Mouse (Mus musculus): ENCODE data around the gene Tpi1.
"Not testable (repeated sequence)": the region's sequence is repeated elsewhere in the genome, so short reads cannot be mapped to it uniquely, and the experiment has no call there.

Tpi1 gene

DNA sequence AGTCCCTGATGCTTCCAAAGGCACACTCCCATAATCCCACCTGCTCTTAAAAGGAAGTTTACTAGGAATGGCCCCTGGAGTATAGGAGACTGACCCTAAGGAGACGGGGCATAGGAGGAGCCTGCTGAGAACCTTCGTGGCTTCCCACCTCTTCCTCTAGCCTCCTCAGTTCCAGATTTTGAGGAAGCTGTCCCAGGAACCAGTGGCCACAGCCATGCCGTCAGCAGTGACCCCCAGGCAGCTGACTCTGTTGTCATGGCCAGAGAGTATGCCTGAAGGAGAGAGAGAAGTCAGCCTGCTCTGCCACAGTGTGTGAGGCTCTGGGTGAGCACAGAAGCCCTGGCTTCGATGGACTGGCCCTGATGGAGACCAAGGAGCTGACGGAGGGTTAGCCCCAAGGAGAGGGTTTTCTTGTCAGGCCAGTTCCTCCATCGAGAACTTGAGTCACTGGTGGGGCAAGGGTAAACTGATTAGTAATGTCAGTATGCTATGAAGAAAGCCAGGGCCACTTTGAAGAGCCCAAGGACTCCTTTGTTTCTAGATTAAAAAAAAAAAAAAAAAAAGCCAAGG is 20.5 kb upstream of the Tpi1 start:
- intact Hi-C loops (cut with DNase I) = no loop called here

DNA sequence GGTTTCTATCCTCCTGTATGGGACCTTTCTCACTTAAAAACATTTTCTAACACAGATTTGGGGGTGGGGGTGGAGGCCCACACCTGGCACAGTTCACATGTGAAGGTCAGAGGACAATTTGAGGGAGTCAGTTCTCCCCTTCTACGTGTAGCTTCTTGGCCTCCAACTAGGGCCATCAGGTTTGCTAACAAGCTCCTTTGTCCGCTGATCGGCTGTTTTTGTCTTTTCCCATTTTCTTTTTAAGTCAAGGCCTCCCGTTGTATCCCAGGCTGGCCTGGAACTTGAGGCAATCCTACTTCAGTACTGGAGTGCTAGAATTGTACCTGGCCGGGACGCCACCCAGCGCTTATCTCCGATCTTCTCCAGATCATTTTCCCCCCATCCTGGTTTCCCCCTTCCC is 17.6 kb upstream of the Tpi1 start:
- intact Hi-C loops (cut with DNase I) = no loop called here

DNA sequence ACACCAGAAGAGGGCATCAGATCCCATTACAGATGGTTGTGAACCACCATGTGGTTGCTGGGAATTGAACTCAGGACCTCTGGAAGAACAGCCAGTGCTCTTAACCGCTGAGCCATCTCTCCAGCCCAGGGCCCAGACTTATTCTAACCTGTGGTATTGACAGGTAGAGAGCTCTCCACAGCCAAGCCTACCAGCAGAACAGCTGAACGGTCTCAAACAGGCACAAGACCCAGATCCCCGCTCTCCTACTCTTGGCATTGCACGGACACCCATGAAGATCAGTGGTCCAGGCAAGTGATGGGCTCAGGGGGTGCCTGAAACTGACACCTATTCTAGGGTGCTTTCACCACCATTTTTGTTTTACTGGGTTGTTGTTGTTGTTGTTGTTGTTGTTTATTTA is 17.1 kb upstream of the Tpi1 start:
- intact Hi-C loops (cut with DNase I) = not testable (repeated sequence)

DNA sequence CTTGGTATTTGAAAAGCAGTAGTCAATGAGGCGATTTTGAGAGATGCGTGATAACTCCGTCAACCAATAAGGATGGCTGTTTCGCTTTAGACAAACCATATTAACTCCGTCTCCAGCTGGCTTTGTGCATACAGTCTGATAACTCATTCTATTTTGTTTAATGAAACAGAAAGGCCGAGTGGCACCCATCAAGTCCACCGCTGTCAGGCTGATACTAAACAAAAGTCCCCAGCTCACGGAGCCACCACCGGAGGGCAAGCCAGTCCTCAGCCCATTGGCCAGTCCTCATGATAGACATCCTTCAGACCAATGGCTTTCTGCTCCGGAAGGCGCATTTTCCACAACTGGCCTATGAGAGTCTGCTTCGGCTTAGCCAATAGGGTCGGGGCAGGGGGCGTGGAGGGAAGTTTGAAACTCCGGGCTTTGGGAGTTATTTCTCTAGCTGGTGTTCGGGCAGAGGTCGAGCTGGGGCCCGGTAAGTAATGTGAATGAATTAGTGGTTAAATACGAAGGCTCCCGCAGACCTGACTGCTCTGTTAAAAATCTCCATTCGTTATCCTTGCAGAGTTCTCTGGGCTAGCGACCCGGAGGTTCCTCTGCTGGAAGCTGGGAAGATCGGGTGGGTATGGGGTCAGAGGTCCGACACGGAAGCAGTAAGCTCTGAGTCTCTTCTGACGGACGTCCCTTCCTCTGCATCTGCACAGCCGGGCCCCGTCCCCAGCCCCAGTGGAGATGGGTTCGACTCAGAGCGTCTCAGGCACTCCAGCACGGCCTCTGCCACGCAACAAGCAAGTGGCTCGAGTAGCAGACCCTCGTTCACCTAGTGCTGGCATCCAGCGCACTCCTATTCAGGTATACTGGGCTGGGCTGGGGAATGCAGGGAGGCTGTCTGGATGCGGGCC is 16.0 kb upstream of the Tpi1 start:
- intact Hi-C loops (cut with DNase I) = no loop called here

DNA sequence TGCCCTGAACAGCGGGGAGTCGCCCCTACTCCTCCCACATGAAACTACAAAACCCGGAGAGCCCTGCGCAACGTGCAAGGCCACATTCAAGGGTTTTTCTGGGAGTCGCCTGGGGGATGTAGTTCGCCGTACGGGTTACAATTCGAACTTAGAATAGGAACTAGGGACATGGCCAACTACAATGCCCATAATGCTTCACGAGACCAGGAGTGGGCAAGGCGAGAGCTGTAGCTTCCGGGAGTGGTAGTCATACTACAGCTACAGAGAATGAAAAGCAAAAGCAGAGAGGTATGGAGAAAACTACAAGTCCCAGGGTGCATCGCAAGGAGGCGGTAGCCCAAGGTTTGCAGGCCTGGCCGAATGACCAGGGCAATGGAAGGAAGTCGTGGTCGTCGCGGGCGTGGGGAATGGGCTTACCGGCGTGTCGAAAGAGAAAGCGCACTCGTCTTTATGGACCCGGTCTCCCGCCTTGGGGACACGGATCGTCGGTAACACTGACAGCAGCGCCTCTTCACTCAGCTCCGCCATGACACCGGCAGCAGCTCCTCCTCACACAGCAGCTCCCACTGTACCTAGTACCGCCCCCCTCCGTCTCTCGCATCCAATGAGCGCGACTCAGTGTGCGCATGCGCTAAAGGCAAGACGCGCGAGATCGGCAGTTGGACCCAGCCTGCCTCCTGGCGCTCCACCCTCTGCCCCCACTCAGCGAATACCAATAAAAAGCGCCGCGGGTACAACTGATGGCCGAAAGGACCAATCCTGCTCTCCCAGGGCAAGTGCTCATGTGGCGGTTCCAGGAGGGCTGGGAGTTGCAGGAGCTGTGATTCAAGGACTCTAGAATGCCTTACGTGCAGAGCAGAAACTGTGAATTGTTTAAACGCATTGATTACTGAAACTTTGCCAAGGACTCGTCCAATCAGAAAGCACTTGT is 15.0 kb upstream of the Tpi1 start, which contains the start of the genes Usp5 and Cdca3:
TSS of gene Usp5 (minus strand) at position 617 of the 931 bp plus-strand sequence.
TSS of gene Cdca3 (plus strand) at position 680 of the 931 bp plus-strand sequence.
- intact Hi-C loops (cut with DNase I) = no loop called here

DNA sequence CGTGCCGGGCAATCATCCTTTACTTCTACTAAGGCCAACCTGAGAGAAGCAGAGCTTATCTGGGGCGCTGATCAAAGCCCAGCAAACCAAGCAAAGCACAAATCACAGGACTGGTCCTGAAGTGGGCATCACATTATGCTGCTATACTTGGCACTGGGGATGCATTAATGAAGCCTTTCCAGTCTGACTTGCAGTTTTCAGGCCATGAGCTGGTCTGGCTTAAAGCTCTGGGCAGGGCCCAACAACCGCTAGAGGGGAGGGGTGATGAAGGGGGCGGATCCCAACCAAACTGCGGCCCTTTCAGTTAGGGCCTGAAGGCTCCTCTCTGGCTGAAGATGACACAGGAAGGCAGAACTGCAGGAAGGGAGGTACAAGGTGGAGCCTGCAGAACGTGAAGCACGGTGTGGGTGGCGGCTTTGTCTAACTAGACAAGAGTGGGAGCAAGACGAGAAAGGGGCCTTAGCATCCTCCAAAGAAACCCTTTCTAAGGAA is 14.1 kb upstream of the Tpi1 start:
- intact Hi-C loops (cut with DNase I) = no loop called here

DNA sequence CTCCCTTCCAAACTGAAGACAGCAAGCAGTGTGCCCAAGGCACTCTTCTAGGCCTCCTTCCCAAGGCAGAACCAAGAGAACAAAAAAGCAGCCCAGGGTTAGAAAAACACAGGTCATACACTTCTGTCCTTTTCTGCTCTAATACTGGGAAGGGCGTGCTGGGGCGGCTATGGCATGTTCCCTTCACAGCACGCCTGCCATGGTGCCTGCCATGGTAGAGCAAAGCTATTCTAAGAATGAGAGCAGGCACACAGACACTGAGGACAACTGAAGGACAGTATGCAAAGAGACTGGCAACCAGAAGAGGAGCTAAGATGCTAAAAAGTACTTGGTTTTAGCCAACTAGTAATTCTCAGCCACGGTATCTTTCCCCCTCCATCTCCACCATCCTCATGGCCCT is 8.0 kb upstream of the Tpi1 start:
- intact Hi-C loops (cut with DNase I) = no loop called here

DNA sequence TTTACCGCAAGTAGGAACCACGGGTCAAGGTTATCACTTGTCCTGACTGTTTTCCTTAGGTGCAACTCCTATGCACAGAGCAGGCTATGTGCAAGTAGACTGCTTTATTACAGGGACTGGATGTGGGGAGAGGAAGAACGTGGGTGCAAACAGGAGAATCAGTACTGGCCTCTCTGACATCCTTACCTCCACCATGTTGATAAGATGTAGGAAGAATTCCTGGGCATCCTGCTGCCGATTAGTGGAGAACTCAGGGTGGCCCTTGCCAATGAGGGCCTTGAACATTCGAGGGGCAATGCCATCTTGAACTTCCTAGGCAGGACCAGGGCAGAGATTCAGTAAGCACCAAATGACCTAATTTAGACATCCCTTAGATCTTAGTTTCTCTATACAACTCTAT is 6.8 kb upstream of the Tpi1 start:
- intact Hi-C loops (cut with DNase I) = no loop called here

DNA sequence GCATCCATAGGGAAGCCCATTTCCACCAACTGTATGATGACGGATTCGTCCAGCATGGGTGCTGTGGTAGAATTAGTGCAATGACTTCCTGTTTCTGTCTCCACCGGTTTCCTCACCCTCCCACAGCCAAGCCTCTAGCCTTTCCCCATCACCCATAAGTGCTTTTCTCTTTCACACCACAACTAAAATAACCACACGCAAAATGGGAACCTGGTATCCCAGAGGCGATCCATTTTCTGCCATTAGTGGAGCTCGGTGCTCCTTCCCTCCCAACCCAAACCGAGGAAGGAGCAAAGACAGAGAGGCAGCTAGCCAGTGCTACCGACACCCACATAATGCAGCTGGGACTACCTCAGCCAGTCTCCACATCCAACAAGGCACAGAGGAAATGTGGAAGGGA is 3.9 kb upstream of the Tpi1 start:
- intact Hi-C loops (cut with DNase I) = no loop called here

DNA sequence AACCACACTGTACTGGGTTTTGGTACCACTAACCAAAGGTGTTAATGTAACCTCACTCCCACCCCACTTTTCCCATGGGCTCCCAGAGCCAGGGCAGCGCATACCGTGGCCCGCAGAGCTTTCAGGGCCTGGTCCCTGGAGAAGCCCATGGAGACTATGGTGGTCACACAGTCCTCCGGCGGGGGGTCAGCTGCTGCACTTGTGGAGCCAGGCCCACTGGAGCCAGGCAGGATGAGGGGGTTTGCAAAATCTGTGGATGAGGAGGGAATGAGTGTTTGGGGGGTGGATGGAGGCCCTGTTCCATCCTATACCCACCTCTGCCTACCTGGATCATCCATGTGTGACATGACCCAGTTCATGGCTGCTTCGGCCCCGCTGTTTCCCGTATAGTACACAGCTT is 3.5 kb upstream of the Tpi1 start:
- intact Hi-C loops (cut with DNase I) = no loop called here

DNA sequence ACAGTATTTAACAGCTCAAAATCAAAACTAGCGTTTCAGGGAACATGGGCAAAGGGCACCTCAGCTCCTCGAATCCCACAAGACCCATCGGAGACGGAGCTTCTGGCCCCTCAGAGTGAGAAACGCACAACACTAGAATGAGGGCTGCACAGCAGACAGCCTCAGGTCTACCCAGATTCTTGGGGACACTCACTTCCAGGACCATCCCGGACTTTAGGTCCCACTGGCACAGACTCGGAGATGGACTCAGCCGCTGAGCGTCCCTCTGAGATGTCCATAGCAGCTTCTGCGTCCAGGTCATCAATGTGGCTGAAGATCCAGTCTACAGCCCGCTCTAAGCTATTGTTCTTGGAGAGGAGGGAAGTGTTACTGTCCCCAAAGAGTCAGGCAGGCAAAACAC is 3.0 kb upstream of the Tpi1 start:
- intact Hi-C loops (cut with DNase I) = no loop called here

DNA sequence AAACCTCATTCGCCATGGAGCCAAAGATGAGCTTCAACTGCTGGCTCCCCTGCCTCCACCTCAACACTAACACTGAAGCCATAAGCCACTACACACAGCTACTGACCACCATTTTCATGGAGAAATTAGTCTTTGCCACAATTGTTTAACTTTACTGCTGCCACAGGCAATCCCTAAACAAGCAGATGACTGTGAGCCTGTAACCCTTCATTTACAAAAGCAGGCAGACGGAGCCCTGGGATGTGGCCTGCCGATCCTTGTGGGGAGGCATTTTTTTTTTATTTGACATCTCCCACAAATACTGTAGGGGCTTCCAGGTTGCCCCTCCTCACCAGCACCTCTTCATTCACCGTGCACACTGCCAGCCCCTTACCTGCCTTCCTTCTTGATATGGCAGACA is 2.5 kb upstream of the Tpi1 start:
- intact Hi-C loops (cut with DNase I) = no loop called here

DNA sequence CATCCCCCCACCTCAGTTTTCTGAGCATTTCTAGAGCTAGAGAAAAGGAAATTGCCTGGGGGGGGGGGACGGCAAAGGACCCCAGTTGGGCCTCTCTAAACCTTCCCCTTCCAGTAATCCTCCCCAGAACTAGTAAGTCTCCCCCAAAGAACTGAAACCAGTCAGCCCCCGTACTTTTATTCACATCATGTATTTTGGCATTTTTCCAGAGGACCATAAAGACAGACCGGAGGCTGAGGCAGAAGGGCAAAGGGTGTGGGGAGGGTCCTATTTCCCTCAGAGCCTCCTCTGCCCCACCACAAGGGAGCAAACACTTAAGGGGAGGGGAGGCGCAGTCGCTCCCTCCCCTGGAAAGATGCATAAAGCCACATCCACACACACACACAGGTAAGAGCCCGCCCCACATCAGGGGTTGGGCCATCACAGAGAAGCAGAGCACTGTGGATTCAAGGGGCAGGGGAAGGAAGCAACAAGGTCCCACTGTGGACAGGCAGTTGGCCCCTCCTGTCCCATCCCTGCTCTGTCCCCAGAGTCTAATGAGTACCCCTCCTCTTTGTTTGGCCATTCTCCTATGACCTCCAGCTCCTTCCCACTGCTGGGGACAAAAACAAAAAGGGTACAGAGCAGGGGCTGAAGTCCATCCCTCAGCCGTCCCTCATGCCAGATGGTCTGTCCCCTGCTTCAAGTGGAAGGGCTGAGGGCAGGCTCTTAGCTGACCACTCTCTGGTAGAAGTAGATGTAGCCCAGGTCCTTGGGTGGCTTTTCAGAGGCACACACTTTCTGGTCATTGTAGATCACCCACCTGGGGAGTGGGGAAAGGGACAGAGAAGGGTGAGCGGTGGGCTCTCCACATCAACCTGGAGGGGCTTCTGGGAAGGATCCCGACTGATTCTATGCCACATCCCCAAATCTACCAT is 1.0 kb upstream of the Tpi1 start:
- intact Hi-C loops (cut with DNase I) = no loop called here

DNA sequence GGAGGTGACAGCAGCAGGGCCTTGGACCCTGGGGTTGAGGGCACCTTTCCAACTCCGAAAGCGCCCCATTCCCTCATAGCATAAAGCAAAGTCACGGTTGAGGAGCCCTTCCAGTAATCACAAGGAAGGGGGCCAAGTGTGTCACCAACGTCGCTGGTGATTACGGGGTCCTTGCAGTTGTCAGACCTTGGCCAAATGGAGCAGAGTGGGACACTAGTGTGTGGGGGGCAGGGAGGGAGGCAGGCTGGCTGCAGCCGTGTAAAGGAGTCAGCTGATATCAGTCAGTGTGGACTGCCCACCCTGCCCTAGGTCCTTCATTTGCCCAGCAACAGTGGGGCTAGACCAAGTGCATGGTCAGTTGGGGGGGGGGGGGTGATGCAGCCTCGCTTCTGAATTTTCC is 352 bp upstream of the Tpi1 start:
- intact Hi-C loops (cut with DNase I) = no loop called here

DNA sequence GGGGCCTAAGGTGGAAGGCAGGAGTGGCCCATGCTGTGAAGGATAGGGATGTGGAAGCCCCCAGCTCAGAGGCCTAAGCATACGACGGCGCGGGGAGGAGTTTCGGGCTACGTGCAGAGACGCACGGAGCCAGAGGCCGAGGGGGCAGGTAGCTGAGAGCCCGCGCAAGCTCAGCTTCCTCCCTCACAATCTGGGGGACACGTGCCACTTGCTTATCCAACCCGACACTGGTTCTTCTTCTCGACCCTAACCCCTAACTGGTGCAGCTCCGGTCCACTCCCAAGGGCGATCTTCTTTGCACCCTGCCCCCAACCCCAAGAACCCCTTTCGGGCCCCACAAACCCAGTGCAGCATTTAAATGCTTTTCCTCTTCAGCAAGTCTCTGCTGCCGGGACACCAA is 600 bp downstream of the Tpi1 start:
- intact Hi-C loops (cut with DNase I) = no loop called here

DNA sequence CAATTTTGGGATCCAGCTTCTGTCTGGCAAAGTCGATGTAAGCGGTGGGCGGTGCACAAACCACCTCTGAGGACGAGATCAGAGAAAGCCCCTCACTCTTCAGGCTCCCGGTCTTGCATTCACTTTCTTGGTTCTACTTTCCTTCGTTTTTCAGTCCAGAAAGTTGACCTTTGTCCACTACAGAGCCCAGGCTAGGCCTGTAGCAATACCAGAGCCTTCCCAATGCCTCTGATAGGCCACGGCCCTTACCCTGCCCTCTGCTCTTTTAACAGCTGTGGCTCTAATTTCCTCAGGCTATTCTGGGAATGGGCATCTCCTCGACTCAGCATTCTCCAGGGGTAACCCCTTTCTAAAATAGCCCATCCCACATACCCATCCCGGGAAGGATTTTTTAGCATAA is 1.2 kb downstream of the Tpi1 start:
- intact Hi-C loops (cut with DNase I) = no loop called here

DNA sequence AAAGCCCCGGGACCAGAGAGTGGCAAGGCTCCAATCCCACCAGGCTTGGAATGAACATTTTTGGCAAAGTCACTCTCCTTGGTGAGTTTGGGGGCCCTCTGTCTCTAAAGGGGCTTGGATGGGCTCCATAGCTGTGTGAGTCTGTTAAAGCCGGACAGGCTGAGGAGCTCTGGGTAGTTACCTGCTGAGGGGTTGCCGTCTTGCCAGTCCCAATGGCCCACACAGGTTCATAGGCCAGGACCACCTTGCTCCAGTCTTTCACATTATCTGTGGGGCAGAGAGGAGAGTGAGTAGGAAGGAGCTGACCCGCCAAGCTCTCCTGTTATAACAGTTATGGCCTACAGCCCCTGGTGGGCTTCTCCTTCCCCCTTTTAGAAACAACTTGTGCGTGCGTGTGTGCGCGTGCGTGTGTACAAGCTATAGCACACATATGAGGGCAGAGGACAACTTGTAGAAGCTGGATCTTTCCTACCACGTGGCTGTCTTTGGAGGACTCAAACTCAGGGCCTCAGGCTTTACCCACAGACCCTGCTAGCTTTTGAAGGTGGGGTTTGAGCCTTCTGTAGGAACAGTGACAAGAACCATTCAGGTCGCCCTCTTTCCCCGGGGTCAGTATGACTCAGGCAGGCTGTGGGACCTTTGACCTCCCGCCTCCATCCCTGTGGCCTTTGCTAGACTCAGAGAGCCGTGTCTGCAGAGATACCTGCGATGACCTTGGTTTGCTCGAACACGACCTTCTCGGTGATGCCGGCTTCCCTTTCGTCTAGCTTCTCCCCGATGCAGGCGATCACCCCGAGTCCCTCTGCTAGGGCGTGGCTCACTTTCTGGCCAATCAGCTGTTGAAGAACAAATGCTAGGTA is 2.2 kb downstream of the Tpi1 start:
- intact Hi-C loops (cut with DNase I) = no loop called here

DNA sequence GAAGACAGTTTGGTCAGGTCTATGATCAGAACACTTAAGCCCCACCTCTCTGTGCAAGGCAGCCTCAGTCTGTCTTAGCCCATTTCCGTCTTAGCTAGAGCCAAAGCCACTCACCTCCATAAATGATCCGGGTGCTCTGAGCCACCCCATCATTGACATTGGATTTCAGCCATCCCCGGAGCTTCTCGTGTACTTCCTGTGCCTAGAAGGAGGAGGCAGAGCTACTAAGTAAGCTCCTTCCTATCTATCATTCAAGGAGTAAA is 2.8 kb downstream of the Tpi1 start:
- intact Hi-C loops (cut with DNase I) = no loop called here

DNA sequence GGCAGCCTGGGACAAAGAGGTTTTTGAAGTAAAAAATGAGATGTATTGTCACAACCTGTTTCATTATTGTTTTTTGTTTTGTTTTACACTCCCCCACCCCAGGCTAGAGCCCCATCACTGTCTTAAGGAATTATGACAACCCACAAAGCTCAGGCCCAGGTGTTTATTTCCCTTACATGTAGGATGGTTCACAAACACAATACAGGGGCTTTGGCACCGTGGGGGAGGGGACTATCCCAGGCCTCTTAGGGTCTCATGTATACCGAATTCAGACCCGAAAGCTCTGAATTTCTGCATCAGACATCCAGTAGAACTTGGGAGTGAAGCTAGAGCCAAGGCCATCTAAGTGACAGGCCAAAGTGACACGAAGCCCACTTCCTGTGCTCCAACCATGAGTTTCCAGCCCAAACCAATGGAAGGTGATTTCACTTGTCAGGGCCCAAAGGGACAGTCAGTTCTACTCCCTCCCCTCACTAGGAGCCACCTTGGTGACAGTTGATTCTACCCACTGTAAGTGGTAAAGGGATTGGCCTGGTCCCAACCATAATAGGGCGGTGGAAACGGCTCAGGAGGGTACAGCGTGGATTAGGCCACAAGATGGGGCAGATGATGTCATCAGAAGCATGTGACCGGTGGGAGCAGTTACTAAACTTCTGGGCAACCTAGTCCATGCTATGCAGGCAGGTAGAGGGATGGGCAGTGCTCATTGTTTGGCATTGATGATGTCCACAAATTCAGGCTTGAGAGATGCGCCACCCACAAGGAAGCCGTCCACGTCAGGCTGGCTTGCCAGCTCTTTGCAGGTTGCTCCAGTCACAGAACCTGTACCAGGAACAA is 3.3 kb downstream of the Tpi1 start:
- intact Hi-C loops (cut with DNase I) = not testable (repeated sequence)
